Mouse (Mus musculus): Measurements from ENCODE around the gene Clk3. TPM values are rescaled to one million over a fixed set of nuclear protein-coding genes. Genes with fewer than 3 reads are reported as not detected.

Gene Clk3
- total and polyA plus RNA-seq, 2 experiments from 2014 or later, result 61.7 to 105 TPM

DNA sequence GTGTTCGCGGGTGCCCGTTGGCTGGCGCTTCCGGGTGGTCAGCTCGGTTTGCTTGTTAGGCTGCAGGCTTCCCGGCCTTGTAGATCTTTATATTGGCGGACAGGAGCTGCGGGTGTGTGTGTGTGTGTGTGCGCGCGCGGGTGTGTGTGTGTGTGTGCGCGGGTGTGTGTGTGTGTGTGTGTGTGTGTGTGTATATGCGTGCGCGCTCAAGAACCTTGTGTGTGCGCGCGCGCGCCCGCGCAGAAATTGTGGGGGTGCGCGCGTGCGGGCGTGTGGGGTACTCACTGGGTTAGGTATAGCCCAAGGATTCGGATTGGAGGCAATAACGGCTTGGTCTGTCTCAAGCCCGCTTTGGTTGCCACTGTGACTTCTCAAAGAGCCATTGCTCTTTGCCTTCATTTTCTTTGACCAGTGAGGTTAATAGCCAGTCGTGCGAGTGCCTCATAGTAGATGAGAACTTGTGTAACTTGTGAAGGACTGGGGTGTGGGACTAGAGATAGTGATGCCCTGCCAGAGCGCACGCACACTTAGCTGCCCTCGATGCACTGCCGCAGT, 56.9 kb downstream of the Clk3 start:
- ATAC-seq (peak; percentile 82), DNase-seq (peak; percentile 77)
- Histone ChIP-seq H3K36me3 (ENCODE audit: insufficient read depth) (peaks cover 5% of the 10 kb centered on the region), H3K9me3 (ENCODE audit: low read length) (0 out of 2 replicates have a peak, but pooled peaks cover 3% of the 10 kb centered on the region), H3K27ac (ENCODE audit: low read depth, low read length) (peak overlapping the region; percentile 87), H3K9ac (peak overlapping the region; percentile 93), H3K27me3 (ENCODE audit: insufficient read depth, low read length) (no peaks in the 10 kb centered on the region), H3K4me3 (ENCODE audit: low read depth, low read length) (peak overlapping the region; percentile 73), H3K4me1 (ENCODE audit: insufficient read depth) (peaks cover 11% of the 10 kb centered on the region), H3K4me2 (ENCODE audit: low read depth) (peak overlapping the region; percentile 77)
- TF ChIP-seq CTCF (IDR thresholded peaks at IDR 0.05; ENCODE audit: low read depth), result no peak
- 5% methylated on average over 31 of the region's 39 CpGs for WGBS

- ATAC-seq (peak; percentile 99), DNase-seq (peak; percentile 90)
- Histone ChIP-seq H3K9me3 (ENCODE audit: low read length) (0 out of 2 replicates have a peak, but pooled peaks cover 3% of the 10 kb centered on the region), H3K4me3 (ENCODE audit: low read depth, low read length) (peak within 1 kb of the TSS; percentile 73), H3K27ac (ENCODE audit: low read depth, low read length) (peak within 1 kb of the TSS; percentile 87), H3K4me2 (ENCODE audit: low read depth) (peak within 1 kb of the TSS; percentile 77), H3K4me1 (ENCODE audit: insufficient read depth) (peaks cover 11% of the 10 kb centered on the region), H3K27me3 (ENCODE audit: insufficient read depth, low read length) (no peaks in the 10 kb centered on the region), H3K36me3 (ENCODE audit: insufficient read depth) (0 out of 2 replicates have a peak, but pooled peaks cover under 1% of the 10 kb centered on the region), H3K9ac (peak within 1 kb of the TSS; percentile 93)
- no peak for TF ChIP-seq CTCF (IDR thresholded peaks at IDR 0.05; ENCODE audit: low read depth)
- 2% methylated on average over 23 of the region's 23 CpGs for WGBS
Observed at GRCm38 (mm10) chr9:57708068-57708719, 57.5 kb downstream of the Clk3 start, which contains the start of gene Edc3. Edc3 (plus strand) TSS chr9:57708540.

DNA sequence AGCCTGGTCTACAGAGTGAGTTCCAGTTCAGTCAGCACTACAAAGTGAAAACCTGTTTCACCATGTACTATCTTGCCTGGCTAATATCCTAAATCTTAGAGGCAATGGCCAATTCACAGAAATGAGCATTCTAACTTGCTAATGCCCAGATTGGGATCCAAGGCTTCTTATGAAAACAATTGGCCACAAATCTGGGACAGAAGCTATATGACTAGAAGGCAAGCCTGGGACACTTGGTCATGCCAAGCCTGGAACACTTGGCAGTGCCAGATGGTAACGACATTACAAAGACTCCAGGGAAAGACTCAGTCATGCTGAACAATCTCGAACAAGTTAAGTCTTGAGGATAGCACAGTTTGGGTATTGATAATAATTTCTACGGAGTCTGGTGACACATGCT, 59.2 kb downstream of the Clk3 start:
- no peaks in the 10 kb centered on the region for H3K36me3 ChIP-seq (ENCODE audit: insufficient read depth)
- no peak overlapping the region for H3K27ac ChIP-seq (ENCODE audit: low read depth, low read length)
- no peak overlapping the region for H3K4me2 ChIP-seq (ENCODE audit: low read depth)
- no peak for DNase-seq
- 77% methylated on average over 3 of the region's 3 CpGs for WGBS
- H3K4me3 ChIP-seq (ENCODE audit: low read depth, low read length), result no peak overlapping the region
- H3K9me3 ChIP-seq (ENCODE audit: low read length), result 0 out of 2 replicates have a peak, but pooled peaks cover 3% of the 10 kb centered on the region
- no peaks in the 10 kb centered on the region for H3K27me3 ChIP-seq (ENCODE audit: insufficient read depth, low read length)
- H3K4me1 ChIP-seq (ENCODE audit: insufficient read depth), result peaks cover 11% of the 10 kb centered on the region
- H3K9ac ChIP-seq, result no peak overlapping the region
- TF ChIP-seq CTCF (IDR thresholded peaks at IDR 0.05; ENCODE audit: low read depth), result no peak
- ATAC-seq, result no peak

Other genes with a start within 250 kb of the Clk3 start
- gene Cox5a, start 244.6 kb downstream of the Clk3 start, total RNA-seq (2014; rRNA removed), result 236 and 279 TPM in 2 replicates
- gene Cox5a, start 244.6 kb downstream of the Clk3 start, polyA plus RNA-seq (2015; fragmentation: Nextera tagmentation; extraction: Ambion mirVana), result 1,027 and 1,112 TPM in 2 replicates
- 25.1 and 29.9 TPM in 2 replicates for gene Fam219b, start 228.3 kb downstream of the Clk3 start, total RNA-seq (2014; rRNA removed)
- 19.8 and 26.8 TPM in 2 replicates for gene Fam219b, start 228.3 kb downstream of the Clk3 start, polyA plus RNA-seq (2015; fragmentation: Nextera tagmentation; extraction: Ambion mirVana)
- gene Mpi, start 213.1 kb downstream of the Clk3 start, total RNA-seq (2014; rRNA removed), result 46.1 and 47.8 TPM in 2 replicates
- gene Mpi, start 213.1 kb downstream of the Clk3 start, polyA plus RNA-seq (2015; fragmentation: Nextera tagmentation; extraction: Ambion mirVana), result 37.9 and 49.3 TPM in 2 replicates
- 29.3 and 36.3 TPM in 2 replicates for gene Scamp2, start 204.9 kb downstream of the Clk3 start, total RNA-seq (2014; rRNA removed)
- 37.3 and 42.8 TPM in 2 replicates for gene Scamp2, start 204.9 kb downstream of the Clk3 start, polyA plus RNA-seq (2015; fragmentation: Nextera tagmentation; extraction: Ambion mirVana)
- gene Ulk3, start 176.4 kb downstream of the Clk3 start, total RNA-seq (2014; rRNA removed), result 24.6 and 31.4 TPM in 2 replicates
- gene Ulk3, start 176.4 kb downstream of the Clk3 start, polyA plus RNA-seq (2015; fragmentation: Nextera tagmentation; extraction: Ambion mirVana), result 6.0 and 15.6 TPM in 2 replicates
- 0.67 and 1.8 TPM in 2 replicates for gene Cplx3, start 159.6 kb downstream of the Clk3 start, total RNA-seq (2014; rRNA removed)
- gene Cplx3, start 159.6 kb downstream of the Clk3 start, polyA plus RNA-seq (2015; fragmentation: Nextera tagmentation; extraction: Ambion mirVana), result 1.2 and 2.6 TPM in 2 replicates
- not detected in 2 replicates for gene Lman1l, start 145.1 kb downstream of the Clk3 start, total RNA-seq (2014; rRNA removed)
- not detected in 2 replicates for gene Lman1l, start 145.1 kb downstream of the Clk3 start, polyA plus RNA-seq (2015; fragmentation: Nextera tagmentation; extraction: Ambion mirVana)
- 105 and 135 TPM in 2 replicates for gene Csk, start 112.2 kb downstream of the Clk3 start, total RNA-seq (2014; rRNA removed)
- gene Csk, start 112.2 kb downstream of the Clk3 start, polyA plus RNA-seq (2015; fragmentation: Nextera tagmentation; extraction: Ambion mirVana), result 37.0 and 46.3 TPM in 2 replicates
- not detected in 2 replicates for gene Cyp1a2, start 82.2 kb downstream of the Clk3 start, total RNA-seq (2014; rRNA removed)
- not detected in 2 replicates for gene Cyp1a2, start 82.2 kb downstream of the Clk3 start, polyA plus RNA-seq (2015; fragmentation: Nextera tagmentation; extraction: Ambion mirVana)
- 0.38 and 0.67 TPM in 2 replicates for gene Cyp1a1, start 77.9 kb downstream of the Clk3 start, total RNA-seq (2014; rRNA removed)
- 0.30 and 0.42 TPM in 2 replicates for gene Cyp1a1, start 77.9 kb downstream of the Clk3 start, polyA plus RNA-seq (2015; fragmentation: Nextera tagmentation; extraction: Ambion mirVana)
- 7.2 and 10.2 TPM in 2 replicates for gene Edc3, start 57.3 kb downstream of the Clk3 start, total RNA-seq (2014; rRNA removed)
- gene Edc3, start 57.3 kb downstream of the Clk3 start, polyA plus RNA-seq (2015; fragmentation: Nextera tagmentation; extraction: Ambion mirVana), result 23.5 and 27.8 TPM in 2 replicates
- 4.7 and 5.5 TPM in 2 replicates for gene Arid3b, start 70.9 kb upstream of the Clk3 start, total RNA-seq (2014; rRNA removed)
- gene Arid3b, start 70.9 kb upstream of the Clk3 start, polyA plus RNA-seq (2015; fragmentation: Nextera tagmentation; extraction: Ambion mirVana), result 3.1 and 3.8 TPM in 2 replicates
- 81.7 and 92.6 TPM in 2 replicates for gene Ubl7, start 145.1 kb upstream of the Clk3 start, total RNA-seq (2014; rRNA removed)
- gene Ubl7, start 145.1 kb upstream of the Clk3 start, polyA plus RNA-seq (2015; fragmentation: Nextera tagmentation; extraction: Ambion mirVana), result 152 and 155 TPM in 2 replicates
- 27.2 and 43.0 TPM in 2 replicates for gene Sema7a, start 174.3 kb upstream of the Clk3 start, total RNA-seq (2014; rRNA removed)
- 2.4 and 3.2 TPM in 2 replicates for gene Sema7a, start 174.3 kb upstream of the Clk3 start, polyA plus RNA-seq (2015; fragmentation: Nextera tagmentation; extraction: Ambion mirVana)
- 0.29 and 1.2 TPM in 2 replicates for gene Cyp11a1, start 240.6 kb upstream of the Clk3 start, total RNA-seq (2014; rRNA removed)
- 0.77 and 0.88 TPM in 2 replicates for gene Cyp11a1, start 240.6 kb upstream of the Clk3 start, polyA plus RNA-seq (2015; fragmentation: Nextera tagmentation; extraction: Ambion mirVana)